Mouse (Mus musculus) urinary bladder, postnatal 4 days (tissue): ENCODE results near the gene Pdhx.

Source experiments
- DNase-seq, 2 experiments: peaks; one replicate each; pipeline ENCODE4 v3.0.0; 2021 to 2022; ENCODE audit warnings: low spot score in 2 of 2

Gene Pdhx

GRCm38 (mm10) chr2:103073219-103073982 is at the start of gene Pdhx, which contains the start of gene Apip:
Gene Pdhx (minus strand): TSS chr2:103073513.
Gene Apip (plus strand): TSS chr2:103073675.
- DNase-seq = peak; percentile 100

GRCm38 (mm10) chr2:103119197-103119854 is 46.0 kb upstream of the Pdhx start:
- no peak for DNase-seq

- DNase-seq = peak in 1 of 2 experiments; percentile 23
Observed at GRCm38 (mm10) chr2:103118324-103119196, 45.2 kb upstream of the Pdhx start.

- no peak for DNase-seq
Observed at GRCm38 (mm10) chr2:103117212-103117611, 43.9 kb upstream of the Pdhx start.

- no peak for DNase-seq
Observed at GRCm38 (mm10) chr2:103111669-103112068, 38.4 kb upstream of the Pdhx start.

- no peak for DNase-seq
Observed at GRCm38 (mm10) chr2:103106172-103106571, 32.9 kb upstream of the Pdhx start.

- no peak for DNase-seq
Observed at GRCm38 (mm10) chr2:103102595-103102994, 29.3 kb upstream of the Pdhx start.

- no peak for DNase-seq
Observed at GRCm38 (mm10) chr2:103089521-103089920, 16.2 kb upstream of the Pdhx start.

- no peak for DNase-seq
Observed at GRCm38 (mm10) chr2:103088099-103088498, 14.8 kb upstream of the Pdhx start.

- DNase-seq = no peak
Observed at GRCm38 (mm10) chr2:103086432-103086831, 13.1 kb upstream of the Pdhx start.

GRCm38 (mm10) chr2:103085633-103086032 is 12.3 kb upstream of the Pdhx start:
- DNase-seq = no peak

GRCm38 (mm10) chr2:103084451-103084850 is 11.1 kb upstream of the Pdhx start:
- no peak for DNase-seq

GRCm38 (mm10) chr2:103082853-103083252 is 9.5 kb upstream of the Pdhx start:
- DNase-seq = no peak

GRCm38 (mm10) chr2:103081706-103082105 is 8.4 kb upstream of the Pdhx start:
- no peak for DNase-seq

GRCm38 (mm10) chr2:103081117-103081516 is 7.8 kb upstream of the Pdhx start:
- DNase-seq = no peak

GRCm38 (mm10) chr2:103070586-103070985 is 2.7 kb downstream of the Pdhx start:
- DNase-seq = no peak

GRCm38 (mm10) chr2:103069752-103070405 is 3.4 kb downstream of the Pdhx start:
- no peak for DNase-seq

GRCm38 (mm10) chr2:103068602-103069001 is 4.7 kb downstream of the Pdhx start:
- DNase-seq = no peak

- no peak for DNase-seq
Observed at GRCm38 (mm10) chr2:103067552-103068207, 5.6 kb downstream of the Pdhx start.

GRCm38 (mm10) chr2:103066683-103067551 is 6.4 kb downstream of the Pdhx start:
- no peak for DNase-seq
